Mouse (Mus musculus) brain, embryonic 14.5 days (tissue): Measurements from ENCODE around the gene Iqgap3.

ENCODE experiments used
- CTCF ChIP-seq: fragments of 200-500 bp; IDR thresholded peaks from 2 replicates; pipeline ENCODE4 v1.5.1; 2012; ENCODE audit warnings: inconsistent platforms, mild to moderate bottlenecking, moderate library complexity, borderline replicate concordance; ENCODE audit not compliant: insufficient read depth, insufficient read length; ENCODE audit errors: extremely low read depth
- POLR2A ChIP-seq: fragments of 200-500 bp; IDR thresholded peaks from 2 replicates; pipeline ENCODE4 v1.6.1; 2012; ENCODE audit warnings: mild to moderate bottlenecking, inconsistent platforms, borderline replicate concordance; ENCODE audit not compliant: poor library complexity, insufficient read depth, insufficient read length, severe bottlenecking; ENCODE audit errors: extremely low read depth

GRCm38 (mm10) chr3:88085459-88085858 lies 3.7 kb downstream of the Iqgap3 start:
- TF ChIP-seq POLR2A: no peak
- no peak for TF ChIP-seq CTCF
